Mouse (Mus musculus): ENCODE measurements at regions not wholly inside any gene's neighbourhood (a gene's known extent, or its start where the extent isn't known, plus 50 kb on each side); places are given as distances from the start of the nearest gene placed in this dataset.
A peak's percentile ranks its signal among the peaks of the same experiment; 100 is the strongest.
"Not testable (repeated sequence)": the region's sequence is repeated elsewhere in the genome, so short reads cannot be mapped to it uniquely, and the experiment has no call there.

DNA sequence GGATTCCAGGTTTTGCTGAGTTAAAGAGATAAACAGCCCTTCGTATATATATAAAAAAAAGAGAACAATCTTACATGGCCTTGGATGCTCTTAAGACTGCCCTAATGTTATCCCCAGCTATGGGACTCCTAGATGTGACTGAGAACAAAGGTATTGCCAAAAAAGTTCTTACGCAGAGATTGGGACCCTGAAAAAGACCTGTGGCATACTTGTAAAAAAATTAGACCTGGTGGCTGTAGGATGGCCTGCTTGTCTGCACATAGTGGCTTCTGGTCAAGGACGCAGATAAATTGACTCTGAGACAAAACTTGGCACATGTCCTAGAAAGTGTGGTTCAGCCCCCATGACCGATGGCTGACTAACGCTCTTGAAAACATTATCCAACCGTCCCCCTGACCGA is 283.1 kb downstream of the Mtrr start:
- not testable (repeated sequence) for DNase-seq (ENCODE audit: low spot score in 2 of 2)

DNA sequence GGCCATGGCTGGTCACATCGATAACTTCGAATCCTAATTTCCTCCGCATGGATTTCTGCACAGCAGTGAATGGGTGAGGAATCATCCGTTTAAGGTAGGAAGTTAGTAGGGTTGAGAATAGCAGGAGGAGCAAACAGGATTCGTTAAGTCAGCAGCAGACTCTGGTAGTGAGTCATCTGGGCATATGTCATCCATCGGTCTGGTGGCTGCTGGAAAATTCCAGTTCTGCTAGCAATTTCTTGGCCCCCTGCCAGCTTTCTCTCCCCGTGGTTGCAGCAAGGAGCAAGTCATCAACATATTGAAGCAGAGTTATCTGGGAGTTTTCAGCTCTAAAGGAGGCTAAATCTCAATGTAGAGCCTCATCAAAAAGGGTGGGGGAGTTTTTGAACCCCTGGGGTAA is 323.7 kb downstream of the Mtrr start:
- DNase-seq (ENCODE audit: low spot score in 2 of 2) = peak; percentile 4 to 11
